Mouse (Mus musculus) hindbrain, embryonic 16.5 days (tissue): Measurements from ENCODE around the gene Adamts7. TPM values are rescaled to one million over a fixed set of nuclear protein-coding genes. Genes with fewer than 3 reads are reported as not detected.
A peak's percentile ranks its signal among the peaks of the same experiment; 100 is the strongest.

Source experiments
- ATAC-seq: fragments of 200-750 bp; cut with Nextera tagmentation; 2 replicates; pipeline ENCODE4 v1.8.0; 2017; ENCODE audit warnings: moderate TSS enrichment, moderate library complexity
- H3K27ac ChIP-seq: fragments of 300-500 bp; sonication (generic); 2 replicates; pipeline ENCODE4 v1.5.1; 2014; ENCODE audit warnings: low read depth, mild to moderate bottlenecking, control low read depth, low read length, moderate library complexity
- H3K27me3 ChIP-seq: fragments of 300-500 bp; sonication (generic); replicated peaks from 2 replicates; pipeline ENCODE4 v1.6.1; 2014; ENCODE audit warnings: low read length; ENCODE audit not compliant: control insufficient read depth, insufficient read depth
- H3K36me3 ChIP-seq: fragments of 300-500 bp; sonication (generic); 2 replicates; pipeline ENCODE4 v1.6.1; 2014; ENCODE audit warnings: mild to moderate bottlenecking, low read length, moderate library complexity, mixed read lengths; ENCODE audit not compliant: control insufficient read depth, insufficient read depth
- H3K4me1 ChIP-seq: fragments of 300-500 bp; sonication (generic); 2 replicates; pipeline ENCODE4 v1.6.1; 2014; ENCODE audit warnings: low read depth, low read length; ENCODE audit not compliant: control insufficient read depth, insufficient read depth
- H3K4me2 ChIP-seq: fragments of 300-500 bp; sonication (generic); 2 replicates; pipeline ENCODE4 v1.6.1; 2014; ENCODE audit warnings: mild to moderate bottlenecking, low read length, control low read depth, moderate library complexity
- H3K4me3 ChIP-seq: fragments of 300-500 bp; sonication (generic); 2 replicates; pipeline ENCODE4 v1.5.1; 2014; ENCODE audit warnings: mild to moderate bottlenecking, low read length, control low read depth, moderate library complexity
- H3K9ac ChIP-seq: fragments of 300-500 bp; sonication (generic); 2 replicates; pipeline ENCODE4 v1.6.1; 2014; ENCODE audit warnings: low read depth, mild to moderate bottlenecking, control low read depth, low read length, moderate library complexity
- H3K9me3 ChIP-seq: fragments of 300-500 bp; sonication (generic); 2 replicates; pipeline ENCODE4 v1.6.1; 2014; ENCODE audit warnings: mild to moderate bottlenecking, low read length, moderate library complexity; ENCODE audit not compliant: control insufficient read depth
- WGBS: fragments of 180-500 bp; shearing (Covaris S2); extraction: QIAGEN DNeasy Blood & Tissue Kit; methylation state at CpG from one replicate; pipeline ENCODE4 v1.1.7; 2014; 5-methylcytosine and 5-hydroxymethylcytosine counted together
- polyA plus RNA-seq: library from polyadenylated mRNA; unstranded; fragments of >200 nt; fragmentation: Nextera tagmentation; extraction: Ambion mirVana; gene quantifications from 2 replicates; pipeline ENCODE4 v1.2.1, GENCODE M21; 2015

The Adamts7 gene
- polyA plus RNA-seq, 1 experiment from 2014 or later = 4.9 TPM

DNA sequence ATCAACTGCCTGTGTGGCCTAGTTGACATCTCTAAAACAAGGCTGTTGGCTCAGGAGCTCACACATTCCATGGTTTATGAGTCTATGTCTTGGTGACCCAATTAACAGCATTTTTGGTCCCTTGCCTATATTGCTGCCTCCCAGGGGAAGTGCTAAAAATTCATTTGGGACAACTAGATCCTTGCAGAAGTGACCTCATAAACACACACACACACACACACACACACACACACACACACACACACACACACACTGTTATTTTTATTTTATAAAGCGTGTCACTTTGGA is 26.2 kb upstream of the Adamts7 start:
- no peaks in the 10 kb centered on the region for H3K36me3 ChIP-seq

DNA sequence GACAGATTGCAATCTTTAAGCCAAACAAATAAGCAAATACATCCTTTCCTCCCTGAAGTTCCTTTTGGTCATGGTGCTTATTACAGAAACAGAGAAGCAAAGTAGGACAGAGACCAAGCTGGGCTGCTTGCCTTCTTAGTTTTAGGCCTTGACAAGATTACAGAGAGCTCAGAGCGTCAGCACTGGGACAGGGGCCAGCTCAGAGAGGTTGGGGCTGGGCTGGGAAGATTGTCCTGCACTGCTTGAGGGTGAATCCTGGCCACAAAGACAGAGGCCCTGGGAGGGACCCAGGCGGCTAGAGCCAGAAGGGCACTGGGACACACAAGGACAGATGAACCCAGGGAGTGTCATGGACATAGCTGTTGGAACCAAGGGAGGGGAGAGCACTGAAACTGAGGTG is 17.1 kb upstream of the Adamts7 start:
- no peaks in the 10 kb centered on the region for H3K36me3 ChIP-seq
- peak; percentile 58; the same call in 1 of the 2 replicates for ATAC-seq
- no peak overlapping the region for H3K27ac ChIP-seq
- no peak overlapping the region for H3K4me2 ChIP-seq
- WGBS = 57% methylated on average over 2 of the region's 2 CpGs
- H3K27me3 ChIP-seq = no peaks in the 10 kb centered on the region
- H3K4me1 ChIP-seq = no peaks in the 10 kb centered on the region
- no peak overlapping the region for H3K9ac ChIP-seq
- no peaks in the 10 kb centered on the region for H3K9me3 ChIP-seq
- H3K4me3 ChIP-seq = no peak overlapping the region

More for the DNA sequence above, 26.2 kb upstream of the Adamts7 start:
- H3K4me2 ChIP-seq = no peak overlapping the region
- H3K27ac ChIP-seq = no peak overlapping the region
- H3K9me3 ChIP-seq = no peaks in the 10 kb centered on the region
- no peaks in the 10 kb centered on the region for H3K4me1 ChIP-seq
- WGBS = 94% methylated on average over 1 of the region's 1 CpGs
- no peak overlapping the region for H3K9ac ChIP-seq
- ATAC-seq = no peak
- H3K27me3 ChIP-seq = no peaks in the 10 kb centered on the region
- no peak overlapping the region for H3K4me3 ChIP-seq

DNA sequence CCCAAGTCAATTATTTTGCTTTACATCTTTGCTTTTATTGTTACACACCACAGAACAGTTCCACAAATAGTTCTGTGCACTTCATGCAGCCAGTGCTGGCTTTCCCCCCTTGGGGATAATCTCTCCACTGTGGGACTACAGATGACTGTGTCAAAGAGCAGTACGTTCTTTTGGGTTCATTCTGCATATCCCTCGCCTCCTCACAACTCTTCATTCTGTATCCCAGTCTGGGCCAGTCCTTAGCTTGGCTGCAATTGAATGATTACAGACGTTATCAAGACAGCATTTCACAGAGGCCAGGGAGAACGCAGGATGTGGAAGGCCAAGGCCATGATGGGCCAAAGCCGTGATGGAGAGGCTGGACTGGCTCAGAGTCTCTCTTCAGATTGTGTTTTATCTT is 16.0 kb upstream of the Adamts7 start:
- ATAC-seq = no peak
- no peaks in the 10 kb centered on the region for H3K4me1 ChIP-seq
- no peaks in the 10 kb centered on the region for H3K9me3 ChIP-seq
- no peaks in the 10 kb centered on the region for H3K27me3 ChIP-seq
- no peak overlapping the region for H3K27ac ChIP-seq
- no peak overlapping the region for H3K4me2 ChIP-seq
- no peaks in the 10 kb centered on the region for H3K36me3 ChIP-seq
- H3K4me3 ChIP-seq = no peak overlapping the region
- 76% methylated on average over 5 of the region's 5 CpGs for WGBS
- H3K9ac ChIP-seq = no peak overlapping the region

DNA sequence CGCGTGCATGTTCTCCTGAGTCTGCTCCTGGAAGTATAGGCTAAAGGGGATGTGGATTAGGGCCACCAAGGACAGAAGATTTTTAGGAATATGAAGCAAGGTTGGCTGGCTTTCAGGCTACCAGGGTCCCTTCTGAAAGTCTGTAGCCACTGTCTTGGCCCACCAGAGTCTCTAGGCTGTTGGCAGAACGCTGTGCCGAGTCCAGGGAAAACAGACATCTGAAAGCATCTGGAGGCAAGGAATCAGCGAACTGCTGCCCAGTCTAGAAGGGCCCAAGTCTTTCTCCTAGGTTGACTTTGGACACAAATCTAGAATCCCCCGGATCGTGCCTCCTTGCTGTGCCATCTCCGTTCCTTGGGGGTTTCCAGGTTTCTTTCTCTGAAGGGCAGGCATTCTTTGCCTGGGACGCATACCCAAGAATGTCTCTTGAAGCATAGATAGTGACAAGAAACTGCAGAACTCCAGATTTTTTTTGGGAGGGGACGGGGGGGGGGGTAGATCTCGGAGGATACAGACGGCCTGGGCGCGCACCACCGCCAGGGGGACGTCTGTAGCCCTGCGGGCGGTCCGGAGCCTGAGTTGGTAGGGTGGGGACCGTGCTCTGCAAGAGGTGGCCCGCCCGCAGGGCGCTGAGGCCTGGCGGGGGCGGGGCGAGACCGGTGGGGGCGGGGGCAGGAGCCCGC is 485 bp upstream of the Adamts7 start:
- H3K9ac ChIP-seq = peak overlapping the region; percentile 79
- H3K27ac ChIP-seq = no peak overlapping the region; the same call in 1 of the 2 replicates
- peak overlapping the region; percentile 95 for H3K4me2 ChIP-seq
- peak overlapping the region; percentile 81 for H3K4me3 ChIP-seq
- no peaks in the 10 kb centered on the region for H3K27me3 ChIP-seq
- H3K9me3 ChIP-seq = 0 out of 2 replicates have a peak, but pooled peaks cover 4% of the 10 kb centered on the region
- H3K36me3 ChIP-seq = no peaks in the 10 kb centered on the region
- ATAC-seq = peak; percentile 69
- 20% methylated on average over 10 of the region's 29 CpGs for WGBS
- peaks cover 9% of the 10 kb centered on the region; the same call in 1 of the 2 replicates for H3K4me1 ChIP-seq

GRCm38 (mm10) chr9:90163749-90164095 is 853 bp downstream of the Adamts7 start:
- under 1% methylated on average over 18 of the region's 18 CpGs for WGBS
- Histone ChIP-seq H3K4me1 (peaks cover 9% of the 10 kb centered on the region; the same call in 1 of the 2 replicates), H3K27me3 (no peaks in the 10 kb centered on the region), H3K4me2 (peak overlapping the region; percentile 95), H3K4me3 (peak overlapping the region; percentile 81), H3K9me3 (0 out of 2 replicates have a peak, but pooled peaks cover 4% of the 10 kb centered on the region), H3K27ac (no peak overlapping the region; the same call in 1 of the 2 replicates), H3K36me3 (no peaks in the 10 kb centered on the region), H3K9ac (peak overlapping the region; percentile 79)
- ATAC-seq = peak; percentile 66

GRCm38 (mm10) chr9:90164670-90165453 is 2.0 kb downstream of the Adamts7 start:
- peaks cover 9% of the 10 kb centered on the region; the same call in 1 of the 2 replicates for H3K4me1 ChIP-seq
- ATAC-seq = no peak
- no peak overlapping the region for H3K9ac ChIP-seq
- H3K9me3 ChIP-seq = 0 out of 2 replicates have a peak, but pooled peaks cover 1% of the 10 kb centered on the region
- no peak overlapping the region for H3K27ac ChIP-seq
- H3K4me2 ChIP-seq = peak overlapping the region; percentile 95
- WGBS = 52% methylated on average over 4 of the region's 4 CpGs
- no peaks in the 10 kb centered on the region for H3K27me3 ChIP-seq
- 0 out of 2 replicates have a peak overlapping the region, but pooled peaks have one; percentile 81 for H3K4me3 ChIP-seq
- no peaks in the 10 kb centered on the region for H3K36me3 ChIP-seq

DNA sequence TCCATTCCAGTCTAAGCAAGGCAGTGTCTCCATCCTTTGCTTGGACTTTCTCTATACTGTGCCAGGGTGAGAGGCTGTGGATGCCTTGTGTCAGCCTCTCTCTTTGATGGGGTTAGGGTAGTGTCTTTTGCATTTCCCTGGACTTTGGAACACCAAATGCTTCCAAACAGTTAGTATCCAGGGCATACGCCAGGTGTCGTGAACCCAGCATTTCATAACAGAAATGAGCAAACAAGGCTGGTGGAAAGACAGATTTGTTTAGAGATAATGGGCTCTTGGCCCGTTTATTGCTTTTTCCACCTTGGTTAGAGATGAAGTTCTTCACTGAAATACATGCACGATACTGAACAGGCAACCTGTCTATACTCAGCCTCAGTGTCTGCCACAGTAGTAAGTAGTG is 2.7 kb downstream of the Adamts7 start:
- Histone ChIP-seq H3K4me3 (no peak overlapping the region), H3K9me3 (no peaks in the 10 kb centered on the region), H3K27ac (no peak overlapping the region), H3K36me3 (no peaks in the 10 kb centered on the region), H3K4me1 (peaks cover 9% of the 10 kb centered on the region; the same call in 1 of the 2 replicates), H3K27me3 (no peaks in the 10 kb centered on the region), H3K9ac (no peak overlapping the region), H3K4me2 (no peak overlapping the region)
- WGBS = 95% methylated on average over 4 of the region's 4 CpGs
- no peak for ATAC-seq

DNA sequence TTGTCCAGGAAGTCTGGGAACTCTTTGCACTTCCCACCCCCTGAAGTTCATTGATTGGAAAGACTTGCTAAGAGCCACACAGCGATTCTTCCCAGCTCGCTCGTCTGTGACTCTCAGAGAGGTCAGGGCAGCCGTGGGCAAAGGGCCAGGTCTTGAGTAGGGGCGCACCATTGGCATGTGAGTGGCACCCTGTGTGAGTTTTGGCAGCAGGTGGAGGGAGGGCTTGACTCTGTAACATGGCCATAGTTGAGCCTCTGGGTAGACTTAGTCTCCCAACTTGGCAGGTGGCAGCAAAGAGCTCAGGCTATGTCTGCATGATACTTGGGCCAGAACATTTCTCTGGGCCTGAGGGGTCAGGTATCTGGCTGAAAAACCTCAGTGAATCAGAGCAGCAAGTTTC is 3.7 kb downstream of the Adamts7 start:
- ATAC-seq = no peak
- Histone ChIP-seq H3K36me3 (peaks cover 3% of the 10 kb centered on the region), H3K4me3 (no peak overlapping the region), H3K4me2 (no peak overlapping the region), H3K27ac (no peak overlapping the region), H3K9ac (no peak overlapping the region), H3K9me3 (no peaks in the 10 kb centered on the region), H3K27me3 (no peaks in the 10 kb centered on the region), H3K4me1 (peaks cover 9% of the 10 kb centered on the region; the same call in 1 of the 2 replicates)
- 54% methylated on average over 5 of the region's 5 CpGs for WGBS

- Histone ChIP-seq H3K27me3 (no peaks in the 10 kb centered on the region), H3K4me1 (no peaks in the 10 kb centered on the region; the same call in 1 of the 2 replicates), H3K27ac (no peak overlapping the region), H3K9me3 (no peaks in the 10 kb centered on the region), H3K9ac (no peak overlapping the region), H3K4me3 (no peak overlapping the region), H3K36me3 (peaks cover 12% of the 10 kb centered on the region), H3K4me2 (no peak overlapping the region)
- 61% methylated on average over 4 of the region's 4 CpGs for WGBS
- no peak for ATAC-seq
Observed at GRCm38 (mm10) chr9:90169965-90170364, 7.1 kb downstream of the Adamts7 start.
